Mouse (Mus musculus): ENCODE data around the gene Aox1. TPM values are rescaled to one million over a fixed set of nuclear protein-coding genes. Genes with fewer than 3 reads are reported as not detected.

The Aox1 gene
- polyA plus RNA-seq, 1 experiment from 2014 or later, result 0.22 TPM

GRCm38 (mm10) chr1:58113441-58113840 lies 83.7 kb downstream of the Aox1 start:
- no peak for ATAC-seq (ENCODE audit: low FRiP score)

GRCm38 (mm10) chr1:58114021-58114560 lies 84.4 kb downstream of the Aox1 start:
- H3K4me2 ChIP-seq, result no peak overlapping the region
- H3K27ac ChIP-seq (replicated peaks), result no peak overlapping the region
- H3K9me3 ChIP-seq (replicated peaks), result no peaks in the 10 kb centered on the region
- no peaks in the 10 kb centered on the region for H3K4me1 ChIP-seq
- H3K36me3 ChIP-seq, result no peaks in the 10 kb centered on the region
- no peak overlapping the region for H3K4me3 ChIP-seq (replicated peaks)
- ATAC-seq (ENCODE audit: low FRiP score), result no peak
- WGBS, result 72% methylated on average over 6 of the region's 6 CpGs
- H3K27me3 ChIP-seq (replicated peaks), result no peaks in the 10 kb centered on the region
- H3K9ac ChIP-seq (replicated peaks), result no peak overlapping the region

More at GRCm38 (mm10) chr1:58113441-58113840, 83.7 kb downstream of the Aox1 start:
- Histone ChIP-seq H3K4me1 (no peaks in the 10 kb centered on the region), H3K4me3 (replicated peaks) (no peak overlapping the region), H3K27ac (replicated peaks) (no peak overlapping the region), H3K9ac (replicated peaks) (no peak overlapping the region), H3K9me3 (replicated peaks) (no peaks in the 10 kb centered on the region), H3K27me3 (replicated peaks) (no peaks in the 10 kb centered on the region), H3K4me2 (no peak overlapping the region), H3K36me3 (no peaks in the 10 kb centered on the region)

- no peak for ATAC-seq (ENCODE audit: low FRiP score)
- Histone ChIP-seq H3K9ac (replicated peaks) (no peak overlapping the region), H3K27ac (replicated peaks) (no peak overlapping the region), H3K4me3 (replicated peaks) (no peak overlapping the region), H3K4me1 (no peaks in the 10 kb centered on the region), H3K27me3 (replicated peaks) (no peaks in the 10 kb centered on the region), H3K36me3 (no peaks in the 10 kb centered on the region), H3K9me3 (replicated peaks) (no peaks in the 10 kb centered on the region), H3K4me2 (no peak overlapping the region)
- 70% methylated on average over 12 of the region's 12 CpGs for WGBS
These were observed 85.1 kb downstream of the Aox1 start for GRCm38 (mm10) chr1:58114666-58115375.

- no peak overlapping the region for H3K27ac ChIP-seq (replicated peaks)
- ATAC-seq (ENCODE audit: low FRiP score), result no peak
- no peak overlapping the region for H3K4me2 ChIP-seq
- H3K27me3 ChIP-seq (replicated peaks), result no peaks in the 10 kb centered on the region
- no peak overlapping the region for H3K4me3 ChIP-seq (replicated peaks)
- H3K36me3 ChIP-seq, result no peaks in the 10 kb centered on the region
- no peak overlapping the region for H3K9ac ChIP-seq (replicated peaks)
- no peaks in the 10 kb centered on the region for H3K9me3 ChIP-seq (replicated peaks)
- H3K4me1 ChIP-seq, result no peaks in the 10 kb centered on the region
- WGBS, result 83% methylated on average over 3 of the region's 3 CpGs
These were observed 88.5 kb downstream of the Aox1 start for GRCm38 (mm10) chr1:58118231-58118630.

DNA sequence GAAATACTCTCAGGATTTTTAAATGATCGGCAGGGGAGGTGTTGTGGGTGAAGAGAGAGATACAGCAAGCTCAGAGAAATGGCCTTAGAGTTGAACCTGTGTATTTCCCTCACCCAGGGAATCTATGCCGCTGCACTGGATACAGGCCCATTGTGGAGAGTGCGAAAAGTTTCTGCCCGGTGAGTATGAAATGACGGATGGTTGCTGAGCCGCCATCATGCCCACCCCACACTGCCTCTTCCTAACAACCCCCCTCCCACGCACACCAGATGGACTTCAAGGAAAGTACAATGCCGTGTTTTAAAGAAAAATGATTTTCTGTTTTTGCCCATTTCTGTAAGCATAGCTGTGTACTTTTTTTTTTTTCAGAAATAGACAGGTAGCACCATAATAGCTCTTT lies 95.2 kb downstream of the Aox1 start:
- no peaks in the 10 kb centered on the region for H3K27me3 ChIP-seq (replicated peaks)
- no peaks in the 10 kb centered on the region for H3K36me3 ChIP-seq

DNA sequence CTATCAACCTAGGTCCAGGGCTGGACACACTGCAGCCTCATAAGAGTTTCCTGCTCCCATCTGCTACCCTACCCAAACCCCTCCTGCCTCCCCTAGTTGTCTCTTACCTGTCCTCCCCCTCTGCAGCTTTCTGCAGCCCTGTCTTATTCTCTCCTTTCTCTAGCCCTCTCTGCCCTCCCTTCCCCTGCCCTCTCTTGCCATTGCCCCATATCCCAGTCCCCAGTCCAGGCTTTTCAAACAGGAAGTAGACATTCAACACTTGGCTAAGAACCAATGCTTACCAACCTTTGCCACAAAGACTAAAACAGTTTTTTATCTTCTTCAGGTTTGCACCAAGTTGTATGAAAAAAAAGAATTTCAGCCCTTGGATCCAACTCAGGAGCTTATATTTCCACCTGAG lies 108.2 kb downstream of the Aox1 start:
- H3K36me3 ChIP-seq, result no peaks in the 10 kb centered on the region
- H3K9ac ChIP-seq (replicated peaks), result no peak overlapping the region
- no peaks in the 10 kb centered on the region for H3K9me3 ChIP-seq (replicated peaks)
- H3K27me3 ChIP-seq (replicated peaks), result no peaks in the 10 kb centered on the region
- no peak for ATAC-seq (ENCODE audit: low FRiP score)
- H3K4me1 ChIP-seq, result no peaks in the 10 kb centered on the region
- no peak overlapping the region for H3K27ac ChIP-seq (replicated peaks)
- H3K4me3 ChIP-seq (replicated peaks), result no peak overlapping the region
- no peak overlapping the region for H3K4me2 ChIP-seq

More for the DNA sequence above, 95.2 kb downstream of the Aox1 start:
- Histone ChIP-seq H3K4me2 (no peak overlapping the region), H3K4me1 (no peaks in the 10 kb centered on the region), H3K9me3 (replicated peaks) (no peaks in the 10 kb centered on the region), H3K4me3 (replicated peaks) (no peak overlapping the region), H3K9ac (replicated peaks) (no peak overlapping the region), H3K27ac (replicated peaks) (no peak overlapping the region)
- WGBS, result 90% methylated on average over 8 of the region's 8 CpGs
- ATAC-seq (ENCODE audit: low FRiP score), result no peak

GRCm38 (mm10) chr1:58138986-58139385 lies 109.3 kb downstream of the Aox1 start:
- no peak overlapping the region for H3K4me3 ChIP-seq (replicated peaks)
- WGBS, result 92% methylated on average over 9 of the region's 9 CpGs
- H3K4me2 ChIP-seq, result no peak overlapping the region
- no peaks in the 10 kb centered on the region for H3K9me3 ChIP-seq (replicated peaks)
- no peaks in the 10 kb centered on the region for H3K4me1 ChIP-seq
- H3K27ac ChIP-seq (replicated peaks), result no peak overlapping the region
- no peaks in the 10 kb centered on the region for H3K27me3 ChIP-seq (replicated peaks)
- no peak overlapping the region for H3K9ac ChIP-seq (replicated peaks)
- no peaks in the 10 kb centered on the region for H3K36me3 ChIP-seq
- ATAC-seq (ENCODE audit: low FRiP score), result no peak

DNA sequence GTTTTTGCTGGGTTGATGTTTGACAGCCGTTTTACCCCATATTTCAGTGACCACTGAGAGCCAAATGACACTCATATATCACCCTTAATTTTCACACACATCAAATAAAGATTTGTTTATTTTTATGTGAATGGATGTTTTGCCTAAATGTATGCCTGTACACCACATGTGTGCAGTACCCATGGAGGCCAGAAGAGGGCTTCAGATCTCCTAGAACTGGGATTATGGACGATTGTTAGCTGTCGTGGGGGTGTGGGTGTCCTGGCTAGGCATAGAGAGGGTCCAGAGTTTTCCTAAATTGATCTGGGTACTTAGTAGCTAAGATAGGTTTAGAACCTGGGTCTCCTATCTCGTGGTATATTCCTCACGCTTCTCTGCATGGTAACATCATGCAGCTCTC lies 110.9 kb downstream of the Aox1 start:
- 91% methylated on average over 5 of the region's 5 CpGs for WGBS
- Histone ChIP-seq H3K9me3 (replicated peaks) (no peaks in the 10 kb centered on the region), H3K27ac (replicated peaks) (no peak overlapping the region), H3K4me2 (no peak overlapping the region), H3K4me3 (replicated peaks) (no peak overlapping the region), H3K27me3 (replicated peaks) (no peaks in the 10 kb centered on the region), H3K36me3 (no peaks in the 10 kb centered on the region), H3K9ac (replicated peaks) (no peak overlapping the region), H3K4me1 (peaks cover 5% of the 10 kb centered on the region; the same call in 1 of the 2 replicates)
- no peak for ATAC-seq (ENCODE audit: low FRiP score)

GRCm38 (mm10) chr1:58144384-58145069 lies 114.8 kb downstream of the Aox1 start:
- Histone ChIP-seq H3K9me3 (replicated peaks) (no peaks in the 10 kb centered on the region), H3K4me1 (peaks cover 5% of the 10 kb centered on the region; the same call in 1 of the 2 replicates), H3K27me3 (replicated peaks) (no peaks in the 10 kb centered on the region), H3K4me2 (no peak overlapping the region), H3K36me3 (no peaks in the 10 kb centered on the region), H3K4me3 (replicated peaks) (no peak overlapping the region), H3K27ac (replicated peaks) (no peak overlapping the region), H3K9ac (replicated peaks) (no peak overlapping the region)
- ATAC-seq (ENCODE audit: low FRiP score), result peak; percentile 53; the same call in 1 of the 2 replicates
- 59% methylated on average over 10 of the region's 10 CpGs for WGBS

DNA sequence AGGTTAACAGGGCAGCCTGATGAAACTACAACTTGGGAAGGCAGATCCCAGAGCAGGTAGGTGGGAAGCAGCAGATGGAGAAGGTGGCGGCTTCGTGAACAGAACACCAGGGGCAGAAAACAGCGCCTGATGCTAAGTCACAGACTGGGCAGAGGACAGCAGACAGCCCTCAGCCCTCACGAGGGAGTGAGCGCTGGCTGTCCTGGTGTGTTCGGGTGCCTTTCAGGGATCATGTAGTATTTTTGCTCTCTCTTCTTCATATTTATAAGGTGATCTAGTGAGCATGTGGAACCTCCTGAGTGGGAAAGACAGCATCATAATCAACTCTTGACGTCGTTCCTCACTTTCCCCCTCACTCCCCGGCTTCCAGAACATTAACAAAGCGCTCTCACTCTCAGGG lies 116.3 kb downstream of the Aox1 start:
- H3K9me3 ChIP-seq (replicated peaks), result no peaks in the 10 kb centered on the region
- WGBS, result 92% methylated on average over 10 of the region's 10 CpGs
- ATAC-seq (ENCODE audit: low FRiP score), result no peak

GRCm38 (mm10) chr1:58147776-58148175 lies 118.0 kb downstream of the Aox1 start:
- WGBS, result 74% methylated on average over 6 of the region's 6 CpGs
- no peak overlapping the region for H3K27ac ChIP-seq (replicated peaks)
- no peak overlapping the region for H3K4me3 ChIP-seq (replicated peaks)
- H3K27me3 ChIP-seq (replicated peaks), result no peaks in the 10 kb centered on the region
- H3K4me2 ChIP-seq, result no peak overlapping the region
- H3K4me1 ChIP-seq, result peaks cover 5% of the 10 kb centered on the region; the same call in 1 of the 2 replicates
- H3K9me3 ChIP-seq (replicated peaks), result no peaks in the 10 kb centered on the region
- ATAC-seq (ENCODE audit: low FRiP score), result no peak
- H3K9ac ChIP-seq (replicated peaks), result no peak overlapping the region
- H3K36me3 ChIP-seq, result no peaks in the 10 kb centered on the region

More for the DNA sequence above, 116.3 kb downstream of the Aox1 start:
- Histone ChIP-seq H3K36me3 (no peaks in the 10 kb centered on the region), H3K4me2 (no peak overlapping the region), H3K4me1 (peaks cover 5% of the 10 kb centered on the region; the same call in 1 of the 2 replicates), H3K4me3 (replicated peaks) (no peak overlapping the region), H3K27ac (replicated peaks) (no peak overlapping the region), H3K27me3 (replicated peaks) (no peaks in the 10 kb centered on the region), H3K9ac (replicated peaks) (no peak overlapping the region)

DNA sequence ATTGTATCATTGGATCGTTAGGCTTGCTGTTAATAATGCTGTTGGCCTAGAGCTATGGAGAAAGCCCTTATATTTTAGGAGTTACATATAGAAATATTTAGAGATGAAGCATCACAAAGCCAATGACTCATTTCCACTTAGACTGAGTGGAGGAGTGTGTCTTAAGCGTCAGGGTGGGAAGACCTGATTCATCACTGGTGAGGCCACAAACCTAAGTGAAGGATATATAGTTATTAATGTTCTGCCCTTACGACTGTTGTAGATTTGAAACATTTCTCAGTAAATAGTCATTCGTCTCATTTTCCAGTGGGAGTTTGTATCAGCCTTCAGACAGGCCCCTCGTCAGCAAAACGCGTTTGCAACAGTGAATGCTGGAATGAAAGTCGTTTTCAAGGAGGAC lies 122.5 kb downstream of the Aox1 start:
- Histone ChIP-seq H3K9ac (replicated peaks) (no peak overlapping the region), H3K27me3 (replicated peaks) (no peaks in the 10 kb centered on the region), H3K36me3 (no peaks in the 10 kb centered on the region), H3K4me1 (no peaks in the 10 kb centered on the region), H3K4me2 (no peak overlapping the region), H3K9me3 (replicated peaks) (no peaks in the 10 kb centered on the region), H3K27ac (replicated peaks) (no peak overlapping the region), H3K4me3 (replicated peaks) (no peak overlapping the region)
- ATAC-seq (ENCODE audit: low FRiP score), result no peak
- 86% methylated on average over 8 of the region's 8 CpGs for WGBS

Measured in neural tube, embryonic 15.5 days (tissue).